Mouse (Mus musculus): ENCODE results near the gene Tdgf1.

Gene Tdgf1

GRCm38 (mm10) chr9:110953550-110954461 lies 7.8 kb upstream of the Tdgf1 start:
- DNase-seq, result peak; percentile 73

GRCm38 (mm10) chr9:110952931-110953549 lies 7.1 kb upstream of the Tdgf1 start:
- DNase-seq, result no peak

- DNase-seq, result no peak
Observed at GRCm38 (mm10) chr9:110952398-110952797, 6.4 kb upstream of the Tdgf1 start.

GRCm38 (mm10) chr9:110951866-110952265 lies 5.9 kb upstream of the Tdgf1 start:
- DNase-seq, result no peak

- DNase-seq, result no peak
Observed at GRCm38 (mm10) chr9:110951397-110951796, 5.4 kb upstream of the Tdgf1 start, which contains the start of gene Lrrc2. Gene Lrrc2, plus strand, starts transcription at chr9:110951545.

- no peak for DNase-seq
Observed at GRCm38 (mm10) chr9:110950109-110950508, 4.2 kb upstream of the Tdgf1 start.

GRCm38 (mm10) chr9:110948813-110949310 lies 2.9 kb upstream of the Tdgf1 start:
- no peak for DNase-seq

- DNase-seq, result no peak
Observed at GRCm38 (mm10) chr9:110947900-110948299, 1.9 kb upstream of the Tdgf1 start.

GRCm38 (mm10) chr9:110947261-110947661 lies 1.3 kb upstream of the Tdgf1 start:
- DNase-seq, result no peak

- no peak for DNase-seq
Observed at GRCm38 (mm10) chr9:110946548-110947044, 638 bp upstream of the Tdgf1 start.

GRCm38 (mm10) chr9:110945343-110945742 lies 615 bp downstream of the Tdgf1 start:
- no peak for DNase-seq

GRCm38 (mm10) chr9:110944265-110944664 lies 1.7 kb downstream of the Tdgf1 start:
- no peak for DNase-seq

GRCm38 (mm10) chr9:110937506-110938490 lies 8.2 kb downstream of the Tdgf1 start:
- peak; percentile 13 for DNase-seq

GRCm38 (mm10) chr9:110935941-110936340 lies 10.0 kb downstream of the Tdgf1 start:
- DNase-seq, result no peak

- peak; percentile 29 for DNase-seq
Observed at GRCm38 (mm10) chr9:110933850-110934437, 12.0 kb downstream of the Tdgf1 start.

GRCm38 (mm10) chr9:110931573-110931972 lies 14.4 kb downstream of the Tdgf1 start:
- DNase-seq, result no peak

- peak; percentile 73 for DNase-seq
Observed at GRCm38 (mm10) chr9:110922759-110923158, 23.2 kb downstream of the Tdgf1 start.

- DNase-seq, result peak; percentile 31
Observed at GRCm38 (mm10) chr9:110920665-110921419, 25.1 kb downstream of the Tdgf1 start.

GRCm38 (mm10) chr9:110916786-110917185 lies 29.2 kb downstream of the Tdgf1 start, which contains the start of gene Fam240a:
Gene Fam240a, minus strand, starts transcription at chr9:110916861.
- no peak for DNase-seq

- no peak for DNase-seq
Observed at GRCm38 (mm10) chr9:110915466-110915865, 30.5 kb downstream of the Tdgf1 start.

- no peak for DNase-seq
Observed at GRCm38 (mm10) chr9:110914631-110915236, 31.2 kb downstream of the Tdgf1 start.

Data from kidney, postnatal 14 days (tissue).